Mouse (Mus musculus) large intestine, adult 2 months (tissue): ENCODE measurements at regions not wholly inside any gene's neighbourhood (a gene's known extent, or its start where the extent isn't known, plus 50 kb on each side); places are given as distances from the start of the nearest gene placed in this dataset.
A peak's percentile ranks its signal among the peaks of the same experiment; 100 is the strongest.

Experiments
- DNase-seq: peaks from one replicate; pipeline ENCODE4 v3.0.0-alpha.2; 2012; ENCODE audit warnings: low read depth, low spot score
- WGBS: fragments of 180-500 bp; shearing (Covaris S2); methylation state at CpG from one replicate; pipeline ENCODE4 v1.1.7; 2018; 5-methylcytosine and 5-hydroxymethylcytosine counted together

DNA sequence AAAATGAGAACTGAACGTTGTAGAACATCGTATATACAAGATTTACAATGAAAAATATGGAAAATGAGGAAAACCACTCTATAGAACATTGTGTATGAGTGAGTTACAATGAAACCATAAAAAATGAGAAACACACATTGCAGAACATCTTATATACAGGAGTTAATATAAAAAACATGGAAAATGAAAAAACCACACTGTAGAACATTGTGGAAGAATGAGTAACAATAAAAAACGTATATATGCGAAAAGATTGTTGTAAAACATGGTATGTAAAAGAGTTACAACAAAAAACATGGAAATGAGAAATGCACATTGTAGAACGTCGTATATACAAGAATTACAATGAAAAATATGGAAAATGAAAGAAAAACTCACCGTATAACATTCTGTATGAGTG, 301.2 kb downstream of the Gm3376 start:
- 67% methylated on average over 7 of the region's 7 CpGs for WGBS

DNA sequence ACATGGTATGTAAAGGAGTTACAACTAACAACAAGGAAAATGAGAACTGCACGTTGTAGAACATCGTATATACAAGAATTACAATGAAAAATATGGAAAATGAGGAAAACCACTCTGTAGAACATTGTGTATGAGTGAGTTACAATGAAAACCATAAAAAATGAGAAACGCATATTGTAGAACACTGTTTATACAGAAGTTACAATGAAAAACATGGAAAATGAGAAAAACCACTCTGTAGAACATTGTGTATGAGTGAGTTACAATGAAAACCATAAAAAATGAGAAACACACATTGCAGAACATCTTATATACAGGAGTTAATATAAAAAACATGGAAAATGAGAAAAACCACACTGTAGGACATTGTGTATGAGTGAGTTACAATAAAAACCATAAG, 302.1 kb downstream of the Gm3376 start:
- 78% methylated on average over 3 of the region's 3 CpGs for WGBS
- DNase-seq: peak; percentile 1

More for the DNA sequence above, 301.2 kb downstream of the Gm3376 start:
- peak; percentile 29 for DNase-seq
